Mouse (Mus musculus) olfactory bulb, adult 2 months (tissue): ENCODE measurements around the gene Cnot10. TPM values are rescaled to one million over a fixed set of nuclear protein-coding genes. Genes with fewer than 3 reads are reported as not detected.

Experiments
- H3K27ac ChIP-seq: fragments of 200-500 bp; 2 replicates; pipeline ENCODE4 v1.5.1; 2012; ENCODE audit warnings: low read depth, low read length; ENCODE audit not compliant: insufficient read depth
- H3K4me1 ChIP-seq: fragments of 200-500 bp; 2 replicates; pipeline ENCODE4 v1.6.1; 2012; ENCODE audit warnings: low read length; ENCODE audit not compliant: control insufficient read depth, insufficient read depth
- H3K4me3 ChIP-seq: fragments of 200-500 bp; 2 replicates; pipeline ENCODE4 v1.5.1; 2012; ENCODE audit warnings: mild to moderate bottlenecking, low read depth, low read length, moderate library complexity; ENCODE audit not compliant: insufficient read depth
- CTCF ChIP-seq: fragments of 200-500 bp; IDR thresholded peaks from 2 replicates; pipeline ENCODE4 v1.5.1; 2012; ENCODE audit warnings: low read depth, mild to moderate bottlenecking, low read length, moderate library complexity; ENCODE audit not compliant: insufficient read depth
- POLR2A ChIP-seq: fragments of 200-500 bp; IDR thresholded peaks from 2 replicates; pipeline ENCODE4 v1.6.1; 2012; ENCODE audit warnings: mild to moderate bottlenecking, low read depth, low read length, moderate library complexity; ENCODE audit not compliant: insufficient read depth
- WGBS: fragments of 180-500 bp; shearing (Covaris S2); methylation state at CpG from one replicate; pipeline ENCODE4 v1.1.7; 2018; 5-methylcytosine and 5-hydroxymethylcytosine counted together
- polyA plus RNA-seq: library from polyadenylated mRNA; stranded (reverse); fragments of >200 nt; gene quantifications from 2 replicates; pipeline ENCODE4 v1.2.4, GENCODE M21; 2012; ENCODE audit warnings: low replicate concordance; ENCODE audit not compliant: missing spikeins, insufficient read depth, insufficient read length

Gene Cnot10
- polyA plus RNA-seq, 1 experiment = not detected

- no peak for TF ChIP-seq CTCF
- TF ChIP-seq POLR2A = no peak
- H3K4me1 ChIP-seq = peaks cover 5% of the 10 kb centered on the region; the same call in 1 of the 2 replicates
- no peak overlapping the region for H3K27ac ChIP-seq
- no peak overlapping the region for H3K4me3 ChIP-seq
- 89% methylated on average over 5 of the region's 5 CpGs for WGBS
Measured at GRCm38 (mm10) chr9:114568682-114569474, 71.1 kb downstream of the Cnot10 start.

- TF ChIP-seq CTCF = no peak
- TF ChIP-seq POLR2A = no peak
- Histone ChIP-seq H3K4me1 (peaks cover 13% of the 10 kb centered on the region), H3K4me3 (no peak overlapping the region), H3K27ac (no peak overlapping the region)
- 3% methylated on average over 10 of the region's 10 CpGs for WGBS
Measured at GRCm38 (mm10) chr9:114564667-114565066, 75.3 kb downstream of the Cnot10 start.

GRCm38 (mm10) chr9:114563761-114564606, 76.0 kb downstream of the Cnot10 start, which contains the start of gene Trim71:
Trim71 (minus strand) TSS chr9:114564369.
- TF ChIP-seq POLR2A = no peak
- no peak for TF ChIP-seq CTCF
- peak within 1 kb of the TSS; percentile 57 for H3K4me3 ChIP-seq
- H3K4me1 ChIP-seq = peaks cover 13% of the 10 kb centered on the region
- no peak within 1 kb of the TSS for H3K27ac ChIP-seq
- under 1% methylated on average over 91 of the region's 91 CpGs for WGBS

- 3% methylated on average over 122 of the region's 122 CpGs for WGBS
- no peak overlapping the region for H3K27ac ChIP-seq
- TF ChIP-seq POLR2A (no peak), CTCF (no peak)
- H3K4me3 ChIP-seq = peak overlapping the region; percentile 57
- H3K4me1 ChIP-seq = peaks cover 13% of the 10 kb centered on the region
Measured at GRCm38 (mm10) chr9:114562919-114563751, 76.8 kb downstream of the Cnot10 start.

- peak overlapping the region; percentile 57 for H3K4me3 ChIP-seq
- peaks cover 13% of the 10 kb centered on the region for H3K4me1 ChIP-seq
- no peak overlapping the region for H3K27ac ChIP-seq
- WGBS = under 1% methylated on average over 101 of the region's 101 CpGs
- TF ChIP-seq CTCF = no peak
- TF ChIP-seq POLR2A = no peak
Measured at GRCm38 (mm10) chr9:114562031-114562918, 77.7 kb downstream of the Cnot10 start.

GRCm38 (mm10) chr9:114561671-114561971, 78.4 kb downstream of the Cnot10 start:
- Histone ChIP-seq H3K4me3 (no peak overlapping the region), H3K4me1 (peaks cover 13% of the 10 kb centered on the region), H3K27ac (no peak overlapping the region)
- 6% methylated on average over 12 of the region's 12 CpGs for WGBS
- TF ChIP-seq POLR2A = no peak
- no peak for TF ChIP-seq CTCF

GRCm38 (mm10) chr9:114560771-114561670, 79.0 kb downstream of the Cnot10 start:
- Histone ChIP-seq H3K4me3 (no peak overlapping the region), H3K27ac (no peak overlapping the region), H3K4me1 (peaks cover 13% of the 10 kb centered on the region)
- TF ChIP-seq CTCF (no peak), POLR2A (no peak)
- 8% methylated on average over 36 of the region's 36 CpGs for WGBS
